Mouse (Mus musculus): Measurements from ENCODE around the gene Actb. TPM values are rescaled to one million over a fixed set of nuclear protein-coding genes. Genes with fewer than 3 reads are reported as not detected.

Gene Actb
- polyA plus RNA-seq, 1 experiment = 5,124 TPM

DNA sequence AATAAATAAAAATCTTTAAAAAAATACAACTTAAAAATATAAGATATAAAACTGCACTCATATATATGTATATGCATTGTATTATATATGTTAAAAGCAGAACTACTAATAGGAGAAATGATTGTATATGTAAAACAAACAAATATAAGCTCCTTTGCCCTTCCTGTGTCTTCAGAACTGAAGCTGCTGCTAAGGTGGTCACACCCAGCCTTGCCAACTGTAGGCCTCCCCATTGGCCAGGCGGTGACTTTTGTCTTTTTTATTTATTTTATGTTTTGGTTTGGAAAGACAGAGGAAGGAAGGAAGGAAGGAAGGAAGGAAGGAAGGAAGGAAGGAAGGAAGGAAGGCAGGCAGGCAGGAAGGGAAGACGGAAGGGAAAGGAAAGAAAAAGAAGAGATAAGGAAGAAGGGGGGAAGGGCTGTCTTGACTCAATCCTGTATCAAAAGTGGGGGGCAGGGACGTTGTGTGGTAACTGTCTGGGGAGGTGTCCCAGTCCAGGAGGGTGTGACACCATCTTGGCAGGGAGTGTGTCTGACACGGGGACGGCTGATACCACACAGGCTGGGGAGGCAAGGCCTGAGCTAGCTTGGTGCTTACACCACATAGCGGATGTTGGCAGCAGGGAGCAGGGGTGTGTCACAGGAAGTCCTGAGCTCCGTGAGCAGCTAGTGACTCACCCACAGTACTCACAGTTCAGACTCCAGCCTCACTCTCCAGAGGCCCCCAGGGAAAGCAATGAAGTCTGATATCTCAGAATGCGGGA is 13.9 kb upstream of the Actb start:
- no peak for TF ChIP-seq POLR2A (IDR thresholded peaks at IDR 0.05; ENCODE audit: borderline replicate concordance, extremely low read depth, insufficient read depth, insufficient read length, poor library complexity, severe bottlenecking)
- no peak for TF ChIP-seq CTCF (IDR thresholded peaks at IDR 0.05; ENCODE audit: borderline replicate concordance, extremely low read depth, insufficient read depth, insufficient read length)
- no peak for DNase-seq (ENCODE audit: low read depth)

DNA sequence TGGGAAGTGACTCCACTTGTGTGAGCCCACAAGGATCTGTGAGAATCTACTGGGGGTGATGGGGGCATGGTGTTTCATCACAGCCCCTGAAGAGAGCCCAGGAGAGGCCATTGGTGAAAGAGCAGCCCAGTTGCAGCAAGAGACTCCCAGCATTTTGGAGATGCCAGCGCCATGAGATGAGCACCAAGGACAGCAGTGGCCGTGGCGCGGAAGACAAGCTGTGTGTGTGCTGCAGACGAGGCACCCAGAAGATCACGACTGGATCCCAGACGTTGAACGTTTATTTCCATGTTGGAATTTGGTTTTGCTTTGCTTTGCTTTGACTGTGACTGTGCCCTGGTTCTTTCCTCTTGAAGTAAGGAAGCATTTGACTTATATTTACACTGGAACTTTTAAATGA is 10.8 kb upstream of the Actb start:
- no peak for DNase-seq (ENCODE audit: low read depth)
- no peak for TF ChIP-seq POLR2A (IDR thresholded peaks at IDR 0.05; ENCODE audit: borderline replicate concordance, extremely low read depth, insufficient read depth, insufficient read length, poor library complexity, severe bottlenecking)
- no peak for TF ChIP-seq CTCF (IDR thresholded peaks at IDR 0.05; ENCODE audit: borderline replicate concordance, extremely low read depth, insufficient read depth, insufficient read length)

DNA sequence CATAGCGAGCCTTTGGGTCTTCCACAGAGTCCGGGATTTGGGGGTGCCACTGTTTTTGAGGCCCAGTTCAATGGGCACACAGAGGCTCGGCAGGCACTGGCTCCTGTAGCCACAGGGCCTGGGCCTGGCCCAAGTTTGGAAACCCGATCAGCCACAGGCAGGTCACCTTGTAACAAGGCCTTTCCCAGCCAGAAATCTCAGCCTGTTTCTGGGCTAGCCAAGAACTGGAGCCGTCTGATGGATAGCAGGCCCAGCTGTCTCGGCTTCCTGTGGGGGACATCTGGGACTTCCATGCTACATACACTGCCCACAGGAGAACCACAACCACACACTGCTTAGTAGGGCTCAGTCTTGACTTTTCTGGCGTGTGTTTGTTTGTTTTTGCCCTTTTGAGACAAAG is 10.0 kb upstream of the Actb start:
- no peak for DNase-seq (ENCODE audit: low read depth)
- no peak for TF ChIP-seq POLR2A (IDR thresholded peaks at IDR 0.05; ENCODE audit: borderline replicate concordance, extremely low read depth, insufficient read depth, insufficient read length, poor library complexity, severe bottlenecking)
- no peak for TF ChIP-seq CTCF (IDR thresholded peaks at IDR 0.05; ENCODE audit: borderline replicate concordance, extremely low read depth, insufficient read depth, insufficient read length)

DNA sequence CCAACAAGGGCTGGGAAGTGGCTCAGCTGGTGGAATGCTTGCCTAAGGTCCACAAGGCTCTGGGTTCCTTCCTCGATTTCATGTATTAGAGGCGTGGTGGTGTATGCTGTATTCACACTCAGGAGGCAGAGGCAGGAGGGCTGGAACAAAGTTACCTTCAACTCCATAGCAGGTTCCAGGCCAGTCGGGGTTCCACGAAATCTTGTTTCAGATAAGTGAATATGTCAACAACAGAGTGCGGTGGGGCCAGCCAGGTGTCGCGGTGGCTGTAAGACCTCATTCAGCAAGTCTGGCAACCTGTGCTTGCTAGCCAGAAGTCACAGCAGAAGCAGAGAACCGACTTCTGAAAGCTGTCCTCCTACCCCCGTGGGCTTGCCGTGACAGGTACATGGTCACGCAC is 8.7 kb upstream of the Actb start:
- TF ChIP-seq POLR2A (IDR thresholded peaks at IDR 0.05; ENCODE audit: borderline replicate concordance, extremely low read depth, insufficient read depth, insufficient read length, poor library complexity, severe bottlenecking) (no peak), CTCF (IDR thresholded peaks at IDR 0.05; ENCODE audit: borderline replicate concordance, extremely low read depth, insufficient read depth, insufficient read length) (no peak)
- DNase-seq (ENCODE audit: low read depth) = no peak

DNA sequence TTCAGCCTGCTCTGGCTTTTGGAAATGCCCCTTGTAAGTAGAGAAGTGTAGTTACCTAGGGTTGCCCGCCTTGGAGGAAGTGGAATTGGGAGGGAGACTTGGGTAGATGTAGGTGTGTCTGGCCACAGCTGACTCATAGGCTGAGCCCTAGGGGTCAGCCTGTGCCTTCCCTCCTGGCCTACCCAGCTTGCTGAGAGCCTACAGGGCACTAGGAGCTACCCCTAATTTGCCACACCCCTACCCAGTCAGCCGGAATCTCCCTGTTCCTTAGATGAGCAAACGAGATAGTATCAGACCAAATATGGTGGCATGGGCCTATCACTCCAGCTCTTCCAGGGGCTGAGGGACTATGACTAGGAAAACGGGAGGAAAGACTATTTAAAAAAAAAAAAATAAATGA is 6.2 kb upstream of the Actb start:
- DNase-seq (ENCODE audit: low read depth) = no peak
- TF ChIP-seq POLR2A (IDR thresholded peaks at IDR 0.05; ENCODE audit: borderline replicate concordance, extremely low read depth, insufficient read depth, insufficient read length, poor library complexity, severe bottlenecking) = no peak
- TF ChIP-seq CTCF (IDR thresholded peaks at IDR 0.05; ENCODE audit: borderline replicate concordance, extremely low read depth, insufficient read depth, insufficient read length) = no peak

DNA sequence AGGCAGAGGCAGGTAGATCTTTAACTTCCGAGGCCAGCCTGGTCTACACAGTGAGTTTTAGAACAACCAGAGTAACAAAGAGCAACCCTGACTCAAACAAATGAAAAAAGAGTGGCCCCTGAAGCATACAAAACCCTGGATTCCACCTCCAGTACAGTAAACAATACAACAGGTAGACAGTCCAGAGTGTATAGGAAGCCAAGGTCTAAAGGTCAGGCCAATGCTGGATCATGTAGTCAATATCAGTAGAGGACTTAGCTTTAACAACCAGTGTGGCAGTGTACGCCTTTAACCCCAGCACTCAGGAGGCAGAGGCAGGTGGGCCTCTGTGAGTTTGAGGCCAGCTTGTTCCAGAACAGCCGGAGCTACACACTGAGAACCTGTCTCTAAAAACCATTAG is 5.8 kb upstream of the Actb start:
- no peak for TF ChIP-seq CTCF (IDR thresholded peaks at IDR 0.05; ENCODE audit: borderline replicate concordance, extremely low read depth, insufficient read depth, insufficient read length)
- no peak for TF ChIP-seq POLR2A (IDR thresholded peaks at IDR 0.05; ENCODE audit: borderline replicate concordance, extremely low read depth, insufficient read depth, insufficient read length, poor library complexity, severe bottlenecking)
- DNase-seq (ENCODE audit: low read depth) = no peak

DNA sequence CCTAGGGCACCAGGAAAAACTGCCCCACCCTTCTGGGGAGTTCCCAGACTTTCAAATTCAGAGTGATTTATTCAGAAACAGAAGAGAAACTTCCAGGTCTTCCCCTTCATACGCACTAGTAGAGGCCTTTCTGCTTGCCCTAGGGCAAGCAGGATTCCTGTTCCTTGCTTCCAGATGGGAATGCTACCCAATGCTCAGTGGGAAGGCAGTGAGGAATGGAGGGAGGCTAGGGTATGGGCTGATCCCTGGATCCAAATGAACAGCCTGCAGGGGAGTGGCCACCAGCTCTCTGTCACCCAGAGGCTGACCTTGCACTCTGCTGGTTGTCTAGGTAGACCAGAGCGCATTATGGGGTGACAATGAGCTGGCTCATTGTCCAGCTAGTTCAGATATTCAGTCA is 5.1 kb upstream of the Actb start:
- DNase-seq (ENCODE audit: low read depth) = no peak
- TF ChIP-seq POLR2A (IDR thresholded peaks at IDR 0.05; ENCODE audit: borderline replicate concordance, extremely low read depth, insufficient read depth, insufficient read length, poor library complexity, severe bottlenecking) (no peak), CTCF (IDR thresholded peaks at IDR 0.05; ENCODE audit: borderline replicate concordance, extremely low read depth, insufficient read depth, insufficient read length) (no peak)

DNA sequence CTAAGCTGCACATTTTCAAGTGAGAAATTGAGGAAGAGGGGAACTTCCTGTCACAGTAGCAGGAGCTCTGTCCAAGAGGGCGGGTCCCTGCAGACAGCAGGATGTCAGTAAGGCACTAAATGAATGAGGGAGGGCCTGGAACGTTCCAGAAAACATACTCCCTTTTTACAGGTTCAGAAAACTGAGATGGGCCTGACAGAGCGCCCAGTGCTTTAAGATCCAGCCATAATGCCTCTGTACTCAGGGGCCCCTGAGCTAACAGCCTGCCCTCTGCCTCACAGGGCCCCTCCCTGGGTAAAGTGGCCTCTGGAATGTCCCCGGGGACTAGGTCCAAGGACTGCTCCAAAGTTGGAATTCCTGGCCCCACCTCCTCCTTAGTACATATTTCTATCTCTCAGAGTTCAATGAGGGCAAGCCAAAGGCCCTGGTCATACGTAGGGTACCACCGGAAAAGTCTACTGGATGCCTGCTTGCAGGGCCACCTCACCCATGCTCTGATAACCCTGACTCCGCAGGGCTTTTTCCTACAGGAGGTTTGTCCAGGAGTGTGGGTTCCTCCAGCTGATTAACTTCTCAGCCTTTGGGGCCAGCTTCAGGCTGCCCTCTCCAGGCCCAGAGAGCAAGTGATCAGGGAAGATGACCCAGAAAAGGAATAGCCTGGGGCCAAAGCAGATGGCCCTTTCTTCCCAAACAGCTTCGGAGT is 3.2 kb upstream of the Actb start:
- TF ChIP-seq POLR2A (IDR thresholded peaks at IDR 0.05; ENCODE audit: borderline replicate concordance, extremely low read depth, insufficient read depth, insufficient read length, poor library complexity, severe bottlenecking) (no peak), CTCF (IDR thresholded peaks at IDR 0.05; ENCODE audit: borderline replicate concordance, extremely low read depth, insufficient read depth, insufficient read length) (no peak)
- no peak for DNase-seq (ENCODE audit: low read depth)

DNA sequence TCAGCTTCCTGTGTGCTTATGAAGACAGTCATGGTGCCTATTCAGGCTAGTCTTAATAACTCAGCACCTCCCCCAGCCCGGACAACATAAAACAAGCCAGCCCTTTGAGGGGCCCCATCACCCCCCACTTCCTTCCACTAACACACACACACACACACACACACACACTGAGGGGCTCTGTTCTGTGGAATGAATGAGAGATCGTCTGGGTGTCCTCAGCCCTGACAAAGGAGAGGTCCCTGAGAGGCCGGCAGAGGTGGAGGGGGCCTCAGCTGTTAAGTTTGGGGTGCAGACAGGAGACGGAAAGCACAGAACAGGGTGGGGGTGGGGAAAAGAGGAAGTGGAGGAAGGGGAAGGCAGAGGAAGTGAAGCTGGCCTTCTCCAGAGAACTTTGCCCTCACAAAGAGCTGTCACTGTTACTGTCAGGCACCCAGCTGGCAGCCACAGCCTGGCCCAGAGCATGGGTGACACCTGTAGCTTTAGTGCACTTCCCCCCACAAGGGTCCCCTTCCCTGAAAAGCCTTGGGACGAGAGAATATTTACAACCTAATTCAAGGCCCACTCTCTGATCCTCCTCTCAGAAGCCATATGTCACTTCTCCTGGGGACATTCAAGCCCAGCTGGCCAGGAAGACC is 2.5 kb upstream of the Actb start:
- DNase-seq (ENCODE audit: low read depth) = no peak
- no peak for TF ChIP-seq CTCF (IDR thresholded peaks at IDR 0.05; ENCODE audit: borderline replicate concordance, extremely low read depth, insufficient read depth, insufficient read length)
- no peak for TF ChIP-seq POLR2A (IDR thresholded peaks at IDR 0.05; ENCODE audit: borderline replicate concordance, extremely low read depth, insufficient read depth, insufficient read length, poor library complexity, severe bottlenecking)

DNA sequence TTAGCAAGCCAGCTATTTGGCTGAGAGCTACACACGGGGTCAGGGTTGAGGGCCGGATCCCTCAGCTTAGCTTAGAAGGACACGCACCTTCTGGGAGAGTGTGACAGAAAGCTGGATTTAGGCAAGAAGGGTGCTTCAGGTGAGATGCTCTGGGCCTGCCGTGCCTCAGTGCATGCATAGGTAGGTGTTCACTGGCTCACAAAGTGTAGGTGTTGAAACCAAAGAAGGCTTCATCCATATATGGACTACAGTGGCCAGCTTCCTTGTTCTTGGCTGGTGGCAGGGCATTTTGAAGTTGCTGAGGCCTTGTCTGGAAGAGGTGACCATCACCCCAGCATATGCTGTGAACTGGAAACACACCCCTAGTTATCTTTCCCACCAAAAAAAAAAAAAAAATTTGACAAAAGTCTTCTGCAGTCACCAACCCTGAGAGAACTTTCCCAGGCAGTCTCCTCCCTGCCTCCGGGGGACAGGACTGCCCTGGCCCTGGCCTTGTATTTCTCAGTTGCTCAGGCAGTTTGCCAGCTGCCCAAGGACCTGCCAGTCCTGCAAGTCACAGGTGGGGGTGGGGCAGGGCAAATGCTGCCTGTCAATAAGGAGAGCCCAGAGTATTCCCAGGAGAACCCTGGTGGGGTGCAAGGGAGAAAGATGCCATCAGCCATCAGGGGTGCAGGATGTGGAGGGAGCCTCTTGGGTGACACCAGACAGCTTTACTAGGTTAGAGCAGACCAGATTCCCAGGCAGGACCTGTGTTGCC is 1.4 kb upstream of the Actb start:
- DNase-seq (ENCODE audit: low read depth) = peak; percentile 67
- no peak for TF ChIP-seq POLR2A (IDR thresholded peaks at IDR 0.05; ENCODE audit: borderline replicate concordance, extremely low read depth, insufficient read depth, insufficient read length, poor library complexity, severe bottlenecking)
- TF ChIP-seq CTCF (IDR thresholded peaks at IDR 0.05; ENCODE audit: borderline replicate concordance, extremely low read depth, insufficient read depth, insufficient read length) = no peak
